Mouse (Mus musculus): ENCODE measurements around the gene Mtmr3. TPM values are rescaled to one million over a fixed set of nuclear protein-coding genes. Genes with fewer than 3 reads are reported as not detected.
A peak's percentile ranks its signal among the peaks of the same experiment; 100 is the strongest.

Gene Mtmr3
- total and polyA plus RNA-seq, 3 experiments: 31.7 to 46.3 (median 32.5) TPM

DNA sequence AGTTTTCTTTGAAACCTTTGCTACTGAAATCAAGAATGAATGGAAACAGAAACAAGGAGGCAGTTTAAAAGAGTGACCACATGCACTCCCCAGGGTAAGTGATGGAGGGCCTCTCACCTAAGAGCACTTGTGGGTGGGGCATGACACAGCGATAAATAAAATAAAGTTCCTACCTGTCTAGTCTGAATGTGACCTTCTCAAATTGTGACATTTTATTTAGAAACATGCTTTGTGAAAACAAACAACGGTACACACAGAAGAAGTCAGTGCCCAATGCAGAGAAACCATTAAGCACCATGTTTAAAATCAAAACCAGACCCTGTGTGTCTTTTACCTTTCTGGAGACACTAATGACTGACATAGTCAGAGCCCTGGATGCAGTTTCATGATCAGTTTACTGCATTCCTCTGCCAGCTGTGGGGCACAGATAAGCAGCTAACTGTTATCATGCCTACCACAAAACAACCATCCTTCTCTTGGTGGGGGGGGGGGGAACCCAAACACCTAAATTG lies 51.6 kb downstream of the Mtmr3 start (continued):
- TF ChIP-seq NELFE (IDR thresholded peaks at IDR 0.05; ENCODE audit: low read depth, low read length) (no peak), POLR2A (IDR thresholded peaks at IDR 0.05; ENCODE audit: low read depth, low read length) (no peak), CHD2 (IDR thresholded peaks at IDR 0.05; ENCODE audit: low read length) (no peak), GABPA (IDR thresholded peaks at IDR 0.05; ENCODE audit: insufficient replicate concordance, low read depth, low read length) (no peak), RCOR1 (conservative IDR thresholded peaks at IDR 0.05; ENCODE audit: low read depth, low read length) (no peak), ZKSCAN1 (IDR thresholded peaks at IDR 0.05; ENCODE audit: borderline replicate concordance, low read depth, low read length) (no peak), PAX5 (IDR thresholded peaks at IDR 0.05; ENCODE audit: low read length) (no peak), MEF2A (IDR thresholded peaks at IDR 0.05; ENCODE audit: borderline replicate concordance, low read depth, low read length) (no peak), BHLHE40 (IDR thresholded peaks at IDR 0.05; ENCODE audit: low read depth, low read length) (peak; percentile 35), MYC (IDR thresholded peaks at IDR 0.05; ENCODE audit: low read depth, low read length) (peak; percentile 84), MAZ (IDR thresholded peaks at IDR 0.05; ENCODE audit: low read depth, low read length) (no peak; the same call in 1 of the 2 replicates), MXI1 (IDR thresholded peaks at IDR 0.05; ENCODE audit: low read depth, low read length) (peak; percentile 56; the same call in 1 of the 2 replicates)

DNA sequence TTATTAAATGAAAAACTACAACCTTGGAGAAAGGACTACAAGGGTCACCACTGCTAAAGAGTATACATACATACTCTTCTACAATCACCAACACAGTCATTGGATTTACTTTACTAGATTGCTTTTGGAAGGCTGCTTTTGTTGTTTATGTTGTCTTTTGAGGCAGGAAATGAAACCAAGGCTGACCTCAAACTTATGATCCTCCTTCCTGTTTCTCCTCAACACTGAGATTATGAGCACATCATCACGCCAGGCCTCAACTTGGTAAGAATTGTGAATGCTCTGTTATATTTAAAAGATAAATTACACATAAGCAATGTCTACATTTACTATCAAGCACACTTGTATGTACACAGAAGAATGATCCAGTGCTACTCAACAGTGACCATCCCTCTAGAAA lies 58.0 kb downstream of the Mtmr3 start:
- Histone ChIP-seq H3K9me3 (replicated peaks; ENCODE audit: low read length) (peaks cover 2% of the 10 kb centered on the region), H3K79me2 (replicated peaks; ENCODE audit: control insufficient read depth, extremely low read depth, insufficient read depth, poor library complexity, severe bottlenecking) (peaks cover 35% of the 10 kb centered on the region), H3K4me1 (ENCODE audit: control insufficient read depth in 1 of 2, insufficient read depth in 2 of 2) (peaks cover 3 to 46% of the 10 kb centered on the region in 2 experiments; a peak in 2 of 4 replicates), H3K4me3 (replicated peaks in 1 of 3; ENCODE audit: low read depth in 2 of 3, low read length in 2 of 3, poor library complexity in 1 of 3) (no peak overlapping the region), H3K27ac (ENCODE audit: insufficient read depth, low read depth) (no peak overlapping the region), H3K4me2 (ENCODE audit: insufficient read depth, low read depth, poor library complexity, severe bottlenecking) (no peak overlapping the region), H3K27me3 (replicated peaks) (no peaks in the 10 kb centered on the region), H3K36me3 (replicated peaks in 1 of 2; ENCODE audit: control insufficient read depth in 1 of 2, insufficient read depth in 1 of 2, low read length in 1 of 2) (peaks cover 3 to 25% of the 10 kb centered on the region in 2 experiments), H3K9ac (ENCODE audit: insufficient read depth, low read depth) (no peak overlapping the region)
- dilution Hi-C loops (cut with MboI; ENCODE audit: extremely low pct_ligation_motif_present, extremely low pct_unique_long_range_greater_than_20kb, low sequenced_read_pairs): no loop called here
- DNase-seq (ENCODE audit: extremely low read depth): no peak
- in situ Hi-C loops (cut with MboI; ENCODE audit: low pct_ligation_motif_present, low pct_unique_long_range_greater_than_20kb, low sequenced_read_pairs): no loop called here
- no peak for TF ChIP-seq E2F4 (IDR thresholded peaks at IDR 0.05; ENCODE audit: insufficient replicate concordance, low read depth, low read length)
- TF ChIP-seq PAX5 (IDR thresholded peaks at IDR 0.05; ENCODE audit: low read length): no peak
- TF ChIP-seq POLR2AphosphoS2 (IDR thresholded peaks at IDR 0.05; ENCODE audit: low read depth, low read length): no peak
- TF ChIP-seq IRF4 (IDR thresholded peaks at IDR 0.05; ENCODE audit: low read depth, low read length): no peak
- TF ChIP-seq CHD2 (IDR thresholded peaks at IDR 0.05; ENCODE audit: low read length): no peak
- TF ChIP-seq NRF1 (IDR thresholded peaks at IDR 0.05; ENCODE audit: low read depth, low read length): no peak
- TF ChIP-seq EP300 (IDR thresholded peaks at IDR 0.05; ENCODE audit: low read length): no peak
- no peak for TF ChIP-seq USF1 (IDR thresholded peaks at IDR 0.05; ENCODE audit: low read depth, low read length)
- no peak for TF ChIP-seq ETS1 (conservative IDR thresholded peaks at IDR 0.05; ENCODE audit: low read depth, low read length)
- TF ChIP-seq ZC3H11A (IDR thresholded peaks at IDR 0.05; ENCODE audit: low read depth, low read length): no peak
- TF ChIP-seq ZNF384 (IDR thresholded peaks at IDR 0.05; ENCODE audit: low read depth, low read length): no peak
- no peak for TF ChIP-seq USF2 (conservative IDR thresholded peaks at IDR 0.05; ENCODE audit: low read depth, low read length)
- TF ChIP-seq MAFK (IDR thresholded peaks at IDR 0.05; ENCODE audit: insufficient replicate concordance, low read length): no peak
- no peak for TF ChIP-seq MAX (IDR thresholded peaks at IDR 0.05; ENCODE audit: low read length)
- TF ChIP-seq SIN3A (IDR thresholded peaks at IDR 0.05; ENCODE audit: low read length): no peak
- no peak for TF ChIP-seq MYC (IDR thresholded peaks at IDR 0.05; ENCODE audit: low read depth, low read length)
- TF ChIP-seq BHLHE40 (IDR thresholded peaks at IDR 0.05; ENCODE audit: low read depth, low read length): no peak

Data from CH12.LX (cell line).